Mouse (Mus musculus) midbrain, embryonic 11.5 days (tissue): ENCODE measurements at regions not wholly inside any gene's neighbourhood (a gene's known extent, or its start where the extent isn't known, plus 50 kb on each side); places are given as distances from the start of the nearest gene placed in this dataset.

ENCODE experiments used
- ATAC-seq: fragments of 200-750 bp; cut with Nextera tagmentation; 2 replicates; pipeline ENCODE4 v1.8.0; 2017; ENCODE audit warnings: moderate TSS enrichment, moderate library complexity; ENCODE audit not compliant: low FRiP score
- DNase-seq: peaks from one replicate; pipeline ENCODE4 v3.0.0; 2015; ENCODE audit warnings: low spot score; ENCODE audit errors: missing footprints
- H3K27ac ChIP-seq: fragments of 300-500 bp; sonication (generic); 2 replicates; pipeline ENCODE4 v1.5.1; 2014; ENCODE audit warnings: low read depth, low read length
- H3K27me3 ChIP-seq: fragments of 300-500 bp; sonication (generic); 2 replicates; pipeline ENCODE4 v1.6.1; 2014; ENCODE audit warnings: mild to moderate bottlenecking, low read length, moderate library complexity, mixed read lengths; ENCODE audit not compliant: control insufficient read depth, insufficient read depth
- H3K36me3 ChIP-seq: fragments of 300-500 bp; sonication (generic); 2 replicates; pipeline ENCODE4 v1.6.1; 2014; ENCODE audit warnings: mild to moderate bottlenecking, low read length, moderate library complexity, mixed read lengths; ENCODE audit not compliant: control insufficient read depth, insufficient read depth
- H3K4me1 ChIP-seq: fragments of 300-500 bp; sonication (generic); 2 replicates; pipeline ENCODE4 v1.6.1; 2014; ENCODE audit warnings: low read length; ENCODE audit not compliant: control insufficient read depth, insufficient read depth
- H3K4me2 ChIP-seq: fragments of 300-500 bp; sonication (generic); 2 replicates; pipeline ENCODE4 v1.6.1; 2014; ENCODE audit warnings: mild to moderate bottlenecking, moderate library complexity
- H3K4me3 ChIP-seq: fragments of 300-500 bp; sonication (generic); 2 replicates; pipeline ENCODE4 v1.5.1; 2014; ENCODE audit warnings: low read depth, low read length
- H3K9ac ChIP-seq: fragments of 300-500 bp; sonication (generic); 2 replicates; pipeline ENCODE4 v1.6.1; 2014; ENCODE audit warnings: low read length
- H3K9me3 ChIP-seq: fragments of 300-500 bp; sonication (generic); 2 replicates; pipeline ENCODE4 v1.6.1; 2016; ENCODE audit warnings: low read length; ENCODE audit not compliant: control insufficient read depth
- WGBS: fragments of 180-500 bp; shearing (Covaris S2); extraction: QIAGEN DNeasy Blood & Tissue Kit; methylation state at CpG from one replicate; pipeline ENCODE4 v1.1.7; 2014; 5-methylcytosine and 5-hydroxymethylcytosine counted together

- Histone ChIP-seq H3K27ac (no peak overlapping the region), H3K9ac (no peak overlapping the region), H3K4me2 (no peak overlapping the region), H3K4me1 (no peaks in the 10 kb centered on the region), H3K4me3 (no peak overlapping the region), H3K27me3 (no peaks in the 10 kb centered on the region), H3K9me3 (no peaks in the 10 kb centered on the region), H3K36me3 (no peaks in the 10 kb centered on the region)
- no peak for DNase-seq
- no peak for ATAC-seq
- WGBS, result 79% methylated on average over 8 of the region's 8 CpGs
These were observed 1026.6 kb downstream of the Bcl11a start for GRCm38 (mm10) chr11:25104432-25104831.

- no peak for DNase-seq
- no peak overlapping the region for H3K4me3 ChIP-seq
- H3K4me2 ChIP-seq, result no peak overlapping the region
- H3K9ac ChIP-seq, result no peak overlapping the region
- H3K9me3 ChIP-seq, result no peaks in the 10 kb centered on the region
- ATAC-seq, result no peak
- no peaks in the 10 kb centered on the region for H3K4me1 ChIP-seq
- H3K27ac ChIP-seq, result no peak overlapping the region
- WGBS, result 55% methylated on average over 2 of the region's 2 CpGs
- H3K36me3 ChIP-seq, result no peaks in the 10 kb centered on the region
- no peaks in the 10 kb centered on the region for H3K27me3 ChIP-seq
These were observed 1046.6 kb downstream of the Bcl11a start for GRCm38 (mm10) chr11:25124458-25124857.

DNA sequence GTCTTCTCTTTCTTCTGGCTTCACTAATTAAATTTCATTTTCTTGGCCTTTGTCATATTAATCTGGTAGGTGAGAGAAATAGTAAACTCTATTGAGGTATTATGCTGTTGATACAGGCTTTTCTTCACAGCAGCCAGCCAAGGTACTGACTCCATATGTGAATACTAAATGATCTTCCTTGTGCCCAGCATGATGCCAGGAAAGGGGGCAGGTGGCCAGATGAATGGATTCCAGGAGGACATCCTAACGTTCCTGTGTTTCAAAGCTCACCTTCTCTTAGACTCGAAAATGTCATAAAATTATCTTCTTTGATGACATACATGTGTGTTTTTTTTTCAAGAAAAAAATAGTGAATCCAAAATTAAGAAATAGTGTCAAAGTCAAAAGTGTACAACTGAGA, 1064.4 kb downstream of the Bcl11a start:
- Histone ChIP-seq H3K9ac (no peak overlapping the region), H3K27me3 (no peaks in the 10 kb centered on the region), H3K36me3 (no peaks in the 10 kb centered on the region), H3K4me1 (no peaks in the 10 kb centered on the region), H3K27ac (no peak overlapping the region), H3K9me3 (no peaks in the 10 kb centered on the region), H3K4me3 (no peak overlapping the region), H3K4me2 (no peak overlapping the region)
- DNase-seq, result no peak
- no peak for ATAC-seq
- 71% methylated on average over 2 of the region's 2 CpGs for WGBS

- Histone ChIP-seq H3K27ac (no peak overlapping the region), H3K9ac (no peak overlapping the region), H3K36me3 (no peaks in the 10 kb centered on the region), H3K4me2 (no peak overlapping the region), H3K9me3 (no peaks in the 10 kb centered on the region), H3K4me1 (no peaks in the 10 kb centered on the region), H3K27me3 (no peaks in the 10 kb centered on the region), H3K4me3 (no peak overlapping the region)
- WGBS, result 83% methylated on average over 4 of the region's 4 CpGs
- peak; percentile 65 for DNase-seq
- ATAC-seq, result no peak
These were observed 1065.0 kb downstream of the Bcl11a start for GRCm38 (mm10) chr11:25142833-25143232.

DNA sequence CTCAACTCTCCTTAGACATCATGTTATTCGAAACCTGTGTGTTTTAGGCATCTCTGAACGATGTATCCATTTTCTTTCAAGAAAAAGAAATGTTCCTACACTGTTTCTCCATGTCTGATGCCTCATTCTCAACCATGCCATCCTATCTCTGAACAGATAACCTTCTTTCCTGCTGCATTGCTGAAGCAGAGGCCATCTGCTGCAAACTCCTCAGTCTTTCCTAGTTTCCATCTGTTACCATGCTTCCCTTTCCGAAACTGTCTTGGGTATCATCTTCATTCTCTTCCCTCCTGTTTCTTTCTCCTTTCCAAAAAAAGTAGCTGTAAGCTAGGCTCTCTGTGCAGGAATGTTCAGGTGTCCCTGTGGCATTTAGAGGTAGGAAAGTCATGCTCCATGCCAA, 1063.3 kb downstream of the 5730522E02Rik start:
- ATAC-seq, result no peak
- Histone ChIP-seq H3K36me3 (no peaks in the 10 kb centered on the region), H3K4me3 (no peak overlapping the region), H3K9ac (no peak overlapping the region), H3K4me1 (no peaks in the 10 kb centered on the region), H3K4me2 (no peak overlapping the region), H3K9me3 (no peaks in the 10 kb centered on the region), H3K27me3 (no peaks in the 10 kb centered on the region), H3K27ac (no peak overlapping the region)
- no peak for DNase-seq
- WGBS, result 85% methylated on average over 3 of the region's 3 CpGs

DNA sequence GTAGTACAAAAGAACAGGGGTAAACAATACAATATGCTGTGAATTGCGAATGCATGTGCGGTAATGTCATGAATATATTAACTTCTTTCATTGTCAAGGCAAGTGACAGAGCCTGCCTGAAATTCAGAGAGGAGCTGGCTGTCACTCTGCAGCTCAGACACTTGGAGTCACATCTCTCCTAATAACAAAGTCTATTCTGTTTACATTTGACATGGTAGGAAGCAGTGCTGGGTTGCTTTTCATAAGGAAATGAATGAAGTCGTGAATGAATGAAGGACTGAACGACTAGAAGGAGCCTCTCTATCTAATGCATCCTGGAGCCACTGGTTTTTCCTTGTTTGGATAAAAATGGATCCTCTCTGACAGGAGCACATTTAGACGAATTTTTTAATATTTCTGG, 1053.9 kb downstream of the 5730522E02Rik start:
- Histone ChIP-seq H3K9me3 (no peaks in the 10 kb centered on the region), H3K9ac (no peak overlapping the region), H3K4me2 (peak overlapping the region; percentile 34), H3K4me3 (no peak overlapping the region; the same call in 1 of the 2 replicates), H3K4me1 (peaks cover 12% of the 10 kb centered on the region), H3K27ac (no peak overlapping the region), H3K27me3 (no peaks in the 10 kb centered on the region), H3K36me3 (no peaks in the 10 kb centered on the region)
- DNase-seq (peak; percentile 88), ATAC-seq (peak; percentile 83)
- 12% methylated on average over 5 of the region's 5 CpGs for WGBS

GRCm38 (mm10) chr11:25157135-25157860, 1053.3 kb downstream of the 5730522E02Rik start:
- H3K27me3 ChIP-seq, result no peaks in the 10 kb centered on the region
- no peaks in the 10 kb centered on the region for H3K9me3 ChIP-seq
- peaks cover 12% of the 10 kb centered on the region for H3K4me1 ChIP-seq
- peak overlapping the region; percentile 34 for H3K4me2 ChIP-seq
- WGBS, result 22% methylated on average over 11 of the region's 11 CpGs
- no peak overlapping the region for H3K27ac ChIP-seq
- no peaks in the 10 kb centered on the region for H3K36me3 ChIP-seq
- ATAC-seq (peak; percentile 92), DNase-seq (peak; percentile 85)
- H3K4me3 ChIP-seq, result peak overlapping the region; percentile 11; the same call in 1 of the 2 replicates
- 0 out of 2 replicates have a peak overlapping the region, but pooled peaks have one; percentile 9 for H3K9ac ChIP-seq

GRCm38 (mm10) chr11:25157861-25158245, 1052.7 kb downstream of the 5730522E02Rik start:
- no peak for ATAC-seq

DNA sequence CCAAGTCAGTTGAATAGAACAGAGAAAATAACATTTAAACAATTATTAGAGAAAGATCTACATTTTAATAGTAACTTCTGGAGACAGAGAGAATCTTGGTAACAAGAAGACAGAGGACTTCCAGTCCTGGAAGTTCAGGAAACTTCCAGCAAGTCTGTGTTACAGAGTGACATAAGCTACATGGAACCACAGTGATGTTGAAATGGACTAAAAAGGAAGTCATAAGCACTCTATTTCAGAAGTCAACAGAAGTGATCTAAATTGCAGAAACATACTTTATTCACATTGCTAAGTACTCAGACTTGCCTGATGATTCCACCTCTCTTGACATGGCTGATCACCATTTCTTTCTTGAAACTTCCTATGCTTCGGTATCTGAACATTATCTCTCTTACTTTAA, 1051.7 kb downstream of the 5730522E02Rik start:
- no peak overlapping the region for H3K27ac ChIP-seq
- WGBS, result 81% methylated on average over 1 of the region's 1 CpGs
- no peak overlapping the region for H3K4me2 ChIP-seq
- H3K4me1 ChIP-seq, result peaks cover 12% of the 10 kb centered on the region
- no peaks in the 10 kb centered on the region for H3K9me3 ChIP-seq
- DNase-seq (no peak), ATAC-seq (no peak)
- H3K27me3 ChIP-seq, result no peaks in the 10 kb centered on the region
- H3K9ac ChIP-seq, result no peak overlapping the region
- H3K36me3 ChIP-seq, result no peaks in the 10 kb centered on the region
- H3K4me3 ChIP-seq, result no peak overlapping the region

More at GRCm38 (mm10) chr11:25157861-25158245, 1052.7 kb downstream of the 5730522E02Rik start:
- H3K4me2 ChIP-seq, result no peak overlapping the region
- no peaks in the 10 kb centered on the region for H3K27me3 ChIP-seq
- no peak overlapping the region for H3K9ac ChIP-seq
- no peaks in the 10 kb centered on the region for H3K9me3 ChIP-seq
- no peak overlapping the region for H3K27ac ChIP-seq
- 62% methylated on average over 3 of the region's 3 CpGs for WGBS
- no peak overlapping the region for H3K4me3 ChIP-seq
- H3K36me3 ChIP-seq, result no peaks in the 10 kb centered on the region
- DNase-seq, result no peak
- H3K4me1 ChIP-seq, result peaks cover 12% of the 10 kb centered on the region
